Mouse (Mus musculus): ENCODE data around the gene Nat8f5.
"Not testable (repeated sequence)": the region's sequence is repeated elsewhere in the genome, so short reads cannot be mapped to it uniquely, and the experiment has no call there.

Nat8f5 gene

DNA sequence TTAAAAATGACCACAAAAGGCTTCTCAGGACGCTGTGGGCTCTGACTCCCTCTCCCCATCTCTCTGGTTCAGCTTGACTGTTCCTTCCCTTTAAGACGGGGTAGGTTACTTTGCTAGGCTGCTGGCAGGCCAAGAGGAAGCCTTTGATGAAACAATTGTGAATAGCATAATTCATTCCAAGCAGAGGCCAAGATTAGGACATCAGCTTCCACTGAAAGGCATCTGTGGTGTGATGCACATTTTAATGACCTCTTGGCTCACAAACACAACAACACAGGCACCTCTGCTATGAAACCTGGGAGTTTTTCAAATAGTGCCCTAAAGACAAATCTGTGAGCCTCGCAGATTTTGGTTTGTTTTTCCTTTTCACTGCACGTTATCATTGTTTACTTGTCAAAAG, 19.2 kb upstream of the Nat8f5 start:
- TF ChIP-seq POU5F1 (IDR thresholded peaks at IDR 0.05; ENCODE audit: borderline replicate concordance, low read length) (no peak), NANOG (IDR thresholded peaks at IDR 0.05; ENCODE audit: borderline replicate concordance, low read length) (no peak), CTCF (conservative IDR thresholded peaks at IDR 0.05; ENCODE audit: low read length) (no peak)
- Histone ChIP-seq H3K27me3 (ENCODE audit: insufficient read depth, low read length) (no peaks in the 10 kb centered on the region), H3K9me3 (ENCODE audit: low read length) (no peaks in the 10 kb centered on the region), H3K4me1 (replicated peaks; ENCODE audit: low read depth, low read length) (no peaks in the 10 kb centered on the region; the same call in 1 of the 2 replicates), H3K4me3 (replicated peaks; ENCODE audit: low read length) (no peak overlapping the region), H3K36me3 (ENCODE audit: insufficient read depth, low read length) (no peaks in the 10 kb centered on the region)

DNA sequence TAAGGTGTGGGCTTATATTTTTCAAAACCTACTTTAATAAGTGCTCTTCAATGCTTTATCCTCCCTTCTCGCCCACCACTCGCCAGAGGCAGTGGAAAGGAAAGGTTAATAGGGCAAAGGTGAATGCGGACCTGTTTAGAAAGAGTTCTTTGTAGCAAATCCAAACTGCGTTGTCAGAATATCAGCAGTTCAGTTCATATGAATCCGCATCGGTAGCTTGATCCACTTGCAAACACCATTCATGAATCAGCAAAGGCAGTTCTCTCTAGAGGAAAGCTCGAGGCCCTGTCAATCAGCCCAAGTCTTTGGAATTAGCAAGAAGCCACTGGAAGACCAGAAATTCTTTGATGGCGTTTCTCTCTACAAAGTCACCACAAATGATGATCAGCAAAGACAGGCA, 17.9 kb upstream of the Nat8f5 start:
- H3K27me3 ChIP-seq (ENCODE audit: insufficient read depth, low read length): no peaks in the 10 kb centered on the region
- no peaks in the 10 kb centered on the region; the same call in 1 of the 2 replicates for H3K4me1 ChIP-seq (replicated peaks; ENCODE audit: low read depth, low read length)
- H3K4me3 ChIP-seq (replicated peaks; ENCODE audit: low read length): no peak overlapping the region
- no peak for TF ChIP-seq NANOG (IDR thresholded peaks at IDR 0.05; ENCODE audit: borderline replicate concordance, low read length)
- no peak for TF ChIP-seq POU5F1 (IDR thresholded peaks at IDR 0.05; ENCODE audit: borderline replicate concordance, low read length)
- TF ChIP-seq CTCF (conservative IDR thresholded peaks at IDR 0.05; ENCODE audit: low read length): no peak
- no peaks in the 10 kb centered on the region for H3K36me3 ChIP-seq (ENCODE audit: insufficient read depth, low read length)
- H3K9me3 ChIP-seq (ENCODE audit: low read length): no peaks in the 10 kb centered on the region

DNA sequence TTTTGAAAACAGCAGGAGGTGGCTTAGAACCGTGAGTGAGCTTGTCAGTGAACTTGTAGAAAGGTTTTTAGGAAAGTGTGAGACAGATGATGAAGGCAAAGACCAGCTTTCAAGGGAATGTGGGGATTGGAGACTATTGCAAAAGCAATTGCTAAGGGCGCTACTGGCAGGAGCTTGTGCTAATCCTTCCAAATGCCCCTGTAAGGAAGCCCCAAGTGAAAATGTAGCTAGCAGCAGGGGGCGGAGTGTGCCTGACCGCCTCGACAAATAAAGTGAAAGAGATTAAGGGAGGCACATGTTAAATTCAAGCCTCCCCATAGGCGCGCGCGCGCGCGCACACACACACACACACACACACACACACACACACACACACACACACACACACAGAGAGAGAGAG, 16.5 kb upstream of the Nat8f5 start:
- H3K36me3 ChIP-seq (ENCODE audit: insufficient read depth, low read length); H3K27me3 ChIP-seq (ENCODE audit: insufficient read depth, low read length); H3K9me3 ChIP-seq (ENCODE audit: low read length); H3K4me3 ChIP-seq (replicated peaks; ENCODE audit: low read length); H3K4me1 ChIP-seq (replicated peaks; ENCODE audit: low read depth, low read length): not testable (repeated sequence)

DNA sequence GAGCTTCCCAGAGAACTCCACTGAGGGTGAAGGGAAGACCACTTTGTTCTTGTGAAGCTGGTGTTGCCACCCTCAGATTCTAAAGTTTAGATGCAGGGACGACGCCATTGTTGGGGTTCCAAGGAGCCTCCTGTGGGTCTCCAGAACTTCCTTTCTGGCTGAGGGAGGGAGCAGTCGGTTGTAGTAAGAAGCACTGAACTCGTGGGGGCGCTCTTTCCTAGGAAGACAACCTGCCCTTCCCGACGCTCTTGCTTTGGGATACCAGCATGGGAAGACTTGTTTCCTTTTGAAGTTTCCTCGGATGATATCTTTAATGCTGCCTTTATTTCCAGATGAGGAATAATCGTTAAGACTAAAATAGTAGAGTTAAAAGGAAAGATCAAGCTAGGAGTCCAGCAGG, 16.1 kb upstream of the Nat8f5 start:
- not testable (repeated sequence) for H3K9me3 ChIP-seq (ENCODE audit: low read length); H3K36me3 ChIP-seq (ENCODE audit: insufficient read depth, low read length); H3K4me1 ChIP-seq (replicated peaks; ENCODE audit: low read depth, low read length); H3K27me3 ChIP-seq (ENCODE audit: insufficient read depth, low read length); H3K4me3 ChIP-seq (replicated peaks; ENCODE audit: low read length)

DNA sequence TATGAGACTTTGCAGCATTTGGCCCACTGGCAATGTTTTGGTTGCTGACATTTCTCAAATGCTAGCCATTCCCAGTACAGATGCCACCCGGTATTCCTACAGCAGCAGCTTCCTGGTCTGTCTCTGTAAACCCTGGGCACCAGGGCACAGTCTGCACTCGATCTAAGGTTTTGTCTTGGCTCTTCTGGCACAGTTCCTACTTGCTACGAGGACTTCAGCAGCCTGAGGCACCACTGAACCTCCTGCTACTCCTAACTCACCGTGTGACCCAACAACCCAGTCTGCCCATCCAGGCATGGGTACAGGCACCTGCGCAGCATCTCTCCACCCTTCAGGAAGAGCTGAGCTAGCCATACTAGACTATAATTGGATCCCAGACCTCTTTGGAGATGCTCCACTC, 15.3 kb upstream of the Nat8f5 start:
- not testable (repeated sequence) for H3K4me3 ChIP-seq (replicated peaks; ENCODE audit: low read length); H3K4me1 ChIP-seq (replicated peaks; ENCODE audit: low read depth, low read length); H3K36me3 ChIP-seq (ENCODE audit: insufficient read depth, low read length); H3K27me3 ChIP-seq (ENCODE audit: insufficient read depth, low read length); H3K9me3 ChIP-seq (ENCODE audit: low read length)

DNA sequence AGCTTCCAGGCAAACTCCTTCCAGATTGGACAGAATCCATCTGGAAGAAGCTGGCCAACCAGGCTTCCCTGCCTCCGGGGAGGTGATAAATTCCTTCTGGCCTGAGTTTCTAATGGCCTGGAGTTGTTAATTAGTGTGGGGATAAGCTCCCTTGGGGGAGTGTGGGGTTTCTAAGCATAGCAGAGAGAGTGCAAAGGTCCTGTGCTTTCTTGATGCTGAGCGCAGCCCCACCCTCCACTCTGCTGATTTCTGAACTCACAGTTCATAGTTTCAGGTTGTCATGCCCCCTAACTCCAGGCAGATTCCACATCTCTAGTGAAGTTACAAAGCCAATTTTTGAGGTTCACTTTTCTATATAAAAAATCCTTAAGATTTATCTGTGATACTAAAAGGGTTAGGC, 14.3 kb upstream of the Nat8f5 start:
- H3K36me3 ChIP-seq (ENCODE audit: insufficient read depth, low read length); H3K4me1 ChIP-seq (replicated peaks; ENCODE audit: low read depth, low read length); H3K9me3 ChIP-seq (ENCODE audit: low read length); H3K4me3 ChIP-seq (replicated peaks; ENCODE audit: low read length); H3K27me3 ChIP-seq (ENCODE audit: insufficient read depth, low read length): not testable (repeated sequence)

DNA sequence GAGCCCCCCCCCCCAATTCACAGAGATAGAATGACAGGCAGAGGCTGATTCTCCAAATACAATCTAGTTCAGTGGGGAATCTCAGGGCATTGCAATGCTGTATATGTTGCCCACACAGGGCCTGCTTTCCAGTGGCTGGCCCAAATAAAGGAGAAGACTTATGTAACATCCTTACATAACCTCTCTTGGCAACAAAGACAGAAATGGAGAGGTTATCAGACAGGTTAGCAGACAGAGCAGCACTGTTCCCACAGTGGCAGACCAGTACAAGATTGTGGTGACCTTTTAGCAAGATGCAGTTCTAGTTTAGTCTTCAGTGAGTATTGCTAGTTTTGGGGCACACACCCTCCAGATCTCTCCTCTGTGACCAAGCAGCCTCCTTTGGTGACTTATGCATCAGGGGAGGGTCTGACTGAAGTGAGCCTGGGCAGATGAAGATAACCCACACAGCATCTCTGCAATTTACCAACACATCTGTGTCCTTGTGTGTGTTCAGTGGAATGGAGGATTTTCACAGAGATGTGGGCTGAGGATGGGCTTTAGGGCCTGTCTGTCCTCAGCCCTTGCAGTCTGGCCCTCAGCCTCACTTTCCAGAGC, 13.8 kb upstream of the Nat8f5 start:
- not testable (repeated sequence) for H3K4me3 ChIP-seq (replicated peaks; ENCODE audit: low read length); H3K27me3 ChIP-seq (ENCODE audit: insufficient read depth, low read length); H3K9me3 ChIP-seq (ENCODE audit: low read length); H3K36me3 ChIP-seq (ENCODE audit: insufficient read depth, low read length); H3K4me1 ChIP-seq (replicated peaks; ENCODE audit: low read depth, low read length)

DNA sequence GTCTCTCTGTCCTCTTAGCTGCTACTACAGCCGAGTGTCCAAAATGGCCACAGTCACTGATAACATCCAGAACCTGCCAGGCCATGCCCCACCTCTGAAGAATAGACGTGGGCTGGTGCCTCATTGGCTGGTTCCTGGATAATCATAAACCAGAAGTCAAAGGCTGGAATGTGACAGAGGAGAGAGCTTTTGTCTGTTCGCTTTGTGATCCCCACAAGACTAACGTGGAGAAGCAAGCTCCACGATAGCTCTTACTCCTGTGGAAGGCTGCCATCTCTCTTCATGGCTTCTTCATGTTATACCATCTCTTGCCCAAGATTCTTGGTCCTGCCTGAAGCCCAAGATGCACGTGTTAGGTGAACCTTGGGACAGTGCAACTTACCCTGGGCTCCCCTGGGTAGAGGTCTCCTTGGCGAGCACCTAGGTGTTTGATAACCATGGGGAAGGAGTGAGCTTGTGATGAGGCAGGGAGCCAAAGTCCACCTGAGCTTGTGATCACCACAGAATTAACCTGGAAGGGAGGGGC, 11.1 kb upstream of the Nat8f5 start, which contains the start of gene Nat8:
Gene Nat8, minus strand, starts transcription at position 287 of the 526 bp plus-strand sequence.
- no peaks in the 10 kb centered on the region for H3K27me3 ChIP-seq (ENCODE audit: insufficient read depth, low read length)

DNA sequence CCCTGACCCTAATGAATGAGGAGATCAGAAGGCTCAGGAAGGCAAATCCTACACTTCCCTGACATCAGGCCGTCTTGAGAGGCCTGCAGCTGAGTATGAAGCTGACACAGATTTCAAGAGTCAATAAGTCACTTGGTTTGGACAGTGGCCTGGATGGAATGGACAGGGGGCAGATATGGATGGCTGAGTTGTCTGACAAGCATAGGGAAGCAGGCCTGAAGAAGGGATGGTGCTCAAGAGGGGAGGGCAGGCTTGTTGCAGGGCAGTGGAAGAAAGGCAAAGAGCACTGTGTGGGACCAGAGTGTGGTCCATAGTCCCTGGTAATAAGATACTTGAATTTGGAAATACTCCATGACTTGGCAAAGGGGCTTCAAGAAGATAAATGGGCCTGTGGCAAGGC, 8.7 kb upstream of the Nat8f5 start:
- Histone ChIP-seq H3K4me3 (replicated peaks; ENCODE audit: low read length) (no peak overlapping the region), H3K36me3 (ENCODE audit: insufficient read depth, low read length) (no peaks in the 10 kb centered on the region), H3K27me3 (ENCODE audit: insufficient read depth, low read length) (no peaks in the 10 kb centered on the region), H3K4me1 (replicated peaks; ENCODE audit: low read depth, low read length) (no peaks in the 10 kb centered on the region), H3K9me3 (ENCODE audit: low read length) (no peaks in the 10 kb centered on the region)
- TF ChIP-seq NANOG (IDR thresholded peaks at IDR 0.05; ENCODE audit: borderline replicate concordance, low read length) (no peak), POU5F1 (IDR thresholded peaks at IDR 0.05; ENCODE audit: borderline replicate concordance, low read length) (no peak), CTCF (conservative IDR thresholded peaks at IDR 0.05; ENCODE audit: low read length) (no peak)

More for the DNA sequence above, 11.1 kb upstream of the Nat8f5 start, which contains the start of gene Nat8:
- H3K9me3 ChIP-seq (ENCODE audit: low read length): no peaks in the 10 kb centered on the region
- TF ChIP-seq NANOG (IDR thresholded peaks at IDR 0.05; ENCODE audit: borderline replicate concordance, low read length): no peak
- TF ChIP-seq CTCF (conservative IDR thresholded peaks at IDR 0.05; ENCODE audit: low read length): no peak
- TF ChIP-seq POU5F1 (IDR thresholded peaks at IDR 0.05; ENCODE audit: borderline replicate concordance, low read length): no peak
- no peaks in the 10 kb centered on the region for H3K36me3 ChIP-seq (ENCODE audit: insufficient read depth, low read length)
- H3K4me1 ChIP-seq (replicated peaks; ENCODE audit: low read depth, low read length): no peaks in the 10 kb centered on the region
- H3K4me3 ChIP-seq (replicated peaks; ENCODE audit: low read length): no peak within 1 kb of the TSS

DNA sequence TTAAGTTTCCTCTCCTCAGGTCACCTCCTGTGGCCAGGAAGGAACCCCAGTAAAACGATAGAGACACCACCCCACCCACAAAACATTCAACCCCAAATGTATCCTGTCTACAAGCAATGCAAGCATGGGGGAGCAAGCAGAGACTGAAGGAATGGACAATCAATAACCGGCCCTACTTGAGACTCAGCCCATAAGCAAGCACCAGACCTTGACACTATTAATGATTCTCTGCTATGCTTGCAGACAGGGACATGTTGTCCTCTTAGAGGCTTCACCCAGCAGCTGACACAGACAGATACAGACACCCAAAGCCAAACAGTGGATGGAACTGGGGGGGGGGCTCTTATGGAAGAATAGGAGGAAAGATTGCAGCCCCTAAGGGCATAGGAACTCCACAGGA, 5.1 kb upstream of the Nat8f5 start:
- H3K4me3 ChIP-seq (replicated peaks; ENCODE audit: low read length): no peak overlapping the region
- H3K27me3 ChIP-seq (ENCODE audit: insufficient read depth, low read length): no peaks in the 10 kb centered on the region
- H3K36me3 ChIP-seq (ENCODE audit: insufficient read depth, low read length): no peaks in the 10 kb centered on the region
- TF ChIP-seq NANOG (IDR thresholded peaks at IDR 0.05; ENCODE audit: borderline replicate concordance, low read length): no peak
- TF ChIP-seq POU5F1 (IDR thresholded peaks at IDR 0.05; ENCODE audit: borderline replicate concordance, low read length): no peak
- H3K9me3 ChIP-seq (ENCODE audit: low read length): no peaks in the 10 kb centered on the region
- H3K4me1 ChIP-seq (replicated peaks; ENCODE audit: low read depth, low read length): no peaks in the 10 kb centered on the region
